Mouse (Mus musculus): ENCODE measurements at regions not wholly inside any gene's neighbourhood (a gene's known extent, or its start where the extent isn't known, plus 50 kb on each side); places are given as distances from the start of the nearest gene placed in this dataset.
A peak's percentile ranks its signal among the peaks of the same experiment; 100 is the strongest.

DNA sequence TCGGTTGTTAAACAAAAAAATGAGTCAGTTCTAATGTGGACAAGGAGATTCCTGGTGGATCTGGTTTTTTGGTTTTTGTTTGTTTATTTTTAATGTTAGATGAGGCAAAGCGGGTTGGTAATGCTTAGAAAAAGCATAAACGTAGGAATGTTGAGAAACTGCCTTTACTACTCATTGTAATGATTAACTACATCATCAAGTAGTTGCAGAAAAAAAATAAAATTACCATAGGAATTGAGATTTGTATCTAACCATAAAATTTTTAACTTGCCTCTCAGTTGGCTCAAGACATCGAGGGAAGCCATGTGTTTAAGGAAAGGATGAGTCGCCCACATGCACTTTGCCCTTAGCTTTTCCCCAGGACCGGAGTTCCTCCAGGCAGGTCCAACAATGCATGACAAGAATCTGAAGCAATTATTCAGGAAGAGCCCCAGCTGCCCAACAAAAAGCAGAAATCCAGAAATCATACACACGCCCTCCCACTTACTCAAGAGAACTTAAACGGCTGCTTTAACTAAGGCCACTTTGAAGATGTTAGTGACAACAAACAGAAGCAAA is 545.5 kb downstream of the Lmo4 start:
- 46% methylated on average over 8 of the region's 8 CpGs for WGBS
- ATAC-seq (ENCODE audit: low FRiP score, low TSS enrichment), result no peak

DNA sequence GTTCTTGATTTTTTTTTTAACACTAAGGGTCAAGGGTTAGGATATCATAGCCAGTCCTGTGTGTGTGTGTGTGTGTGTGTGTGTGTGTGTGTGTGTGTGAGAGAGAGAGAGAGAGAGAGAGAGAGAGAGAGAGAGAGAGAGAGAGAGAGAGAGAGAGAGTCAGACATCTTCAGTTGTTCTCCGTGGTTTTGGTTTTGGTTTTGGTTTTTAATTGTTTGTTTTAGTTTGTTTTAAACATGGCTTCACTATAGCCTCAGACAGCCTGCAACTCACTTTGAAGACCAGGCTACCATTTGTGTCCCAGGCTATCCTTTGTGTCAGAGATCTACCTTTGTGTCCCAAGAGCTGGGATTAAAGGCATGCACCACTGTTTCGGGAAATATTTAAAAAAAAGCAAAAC is 557.8 kb downstream of the Lmo4 start:
- DNase-seq (ENCODE audit: low spot score) (no peak), ATAC-seq (ENCODE audit: low FRiP score, low TSS enrichment) (no peak)
- WGBS, result 81% methylated on average over 2 of the region's 2 CpGs
- Histone ChIP-seq H3K4me3 (ENCODE audit: low read depth, low read length) (no peak overlapping the region), H3K27ac (replicated peaks) (no peak overlapping the region), H3K9ac (ENCODE audit: low read length) (no peak overlapping the region), H3K4me2 (replicated peaks; ENCODE audit: low read depth) (no peak overlapping the region), H3K36me3 (ENCODE audit: control insufficient read depth, insufficient read depth, low read length) (no peaks in the 10 kb centered on the region), H3K27me3 (ENCODE audit: control insufficient read depth, insufficient read depth, low read length) (no peaks in the 10 kb centered on the region), H3K9me3 (ENCODE audit: control insufficient read depth, low read length) (no peaks in the 10 kb centered on the region), H3K4me1 (replicated peaks; ENCODE audit: control insufficient read depth, insufficient read depth) (no peaks in the 10 kb centered on the region)
- TF ChIP-seq CTCF (IDR thresholded peaks at IDR 0.05; ENCODE audit: low read depth) (no peak), EP300 (optimal IDR thresholded peaks at IDR 0.05) (no peak)

More for the DNA sequence above, 545.5 kb downstream of the Lmo4 start:
- Histone ChIP-seq H3K9ac (ENCODE audit: low read length) (no peak overlapping the region), H3K36me3 (ENCODE audit: control insufficient read depth, insufficient read depth, low read length) (no peaks in the 10 kb centered on the region), H3K4me1 (replicated peaks; ENCODE audit: control insufficient read depth, insufficient read depth) (no peaks in the 10 kb centered on the region), H3K4me2 (replicated peaks; ENCODE audit: low read depth) (no peak overlapping the region), H3K27ac (replicated peaks) (no peak overlapping the region), H3K27me3 (ENCODE audit: control insufficient read depth, insufficient read depth, low read length) (no peaks in the 10 kb centered on the region), H3K9me3 (ENCODE audit: control insufficient read depth, low read length) (no peaks in the 10 kb centered on the region), H3K4me3 (ENCODE audit: low read depth, low read length) (no peak overlapping the region)
- DNase-seq (ENCODE audit: low spot score), result no peak
- TF ChIP-seq EP300 (optimal IDR thresholded peaks at IDR 0.05), result no peak
- no peak for TF ChIP-seq CTCF (IDR thresholded peaks at IDR 0.05; ENCODE audit: low read depth)

DNA sequence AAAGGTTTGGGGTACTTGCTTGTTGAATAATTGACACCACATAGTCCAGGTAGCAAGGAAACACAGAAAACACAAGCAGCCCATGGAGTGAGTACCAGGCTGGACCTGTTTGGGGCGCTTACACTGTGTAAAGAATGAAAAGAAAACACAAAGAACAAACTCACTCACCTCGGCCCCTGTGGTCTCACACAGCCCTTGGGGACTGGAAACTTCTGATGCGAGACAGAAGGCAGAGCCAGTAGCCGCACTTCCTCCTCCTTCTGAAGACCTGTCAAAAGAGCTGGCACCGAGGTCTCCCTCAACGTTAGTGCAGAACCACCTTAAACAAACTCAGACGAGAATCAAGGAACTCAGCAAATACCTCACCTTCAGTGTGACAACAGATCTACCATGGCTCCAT is 558.2 kb downstream of the Lmo4 start:
- no peak overlapping the region for H3K4me2 ChIP-seq (replicated peaks; ENCODE audit: low read depth)
- no peaks in the 10 kb centered on the region for H3K4me1 ChIP-seq (replicated peaks; ENCODE audit: control insufficient read depth, insufficient read depth)
- peak; percentile 83 for ATAC-seq (ENCODE audit: low FRiP score, low TSS enrichment)
- peak; percentile 49 for DNase-seq (ENCODE audit: low spot score)
- 0 out of 2 replicates have a peak overlapping the region, but pooled peaks have one; percentile 24 for H3K27ac ChIP-seq (replicated peaks)
- 42% methylated on average over 7 of the region's 7 CpGs for WGBS
- no peak overlapping the region for H3K4me3 ChIP-seq (ENCODE audit: low read depth, low read length)
- H3K9ac ChIP-seq (ENCODE audit: low read length), result no peak overlapping the region
- no peaks in the 10 kb centered on the region for H3K9me3 ChIP-seq (ENCODE audit: control insufficient read depth, low read length)
- no peaks in the 10 kb centered on the region for H3K36me3 ChIP-seq (ENCODE audit: control insufficient read depth, insufficient read depth, low read length)
- TF ChIP-seq EP300 (optimal IDR thresholded peaks at IDR 0.05) (no peak), CTCF (IDR thresholded peaks at IDR 0.05; ENCODE audit: low read depth) (no peak)
- H3K27me3 ChIP-seq (ENCODE audit: control insufficient read depth, insufficient read depth, low read length), result no peaks in the 10 kb centered on the region

- Histone ChIP-seq H3K36me3 (ENCODE audit: control insufficient read depth, insufficient read depth, low read length) (no peaks in the 10 kb centered on the region), H3K27ac (replicated peaks) (no peak overlapping the region), H3K9me3 (ENCODE audit: control insufficient read depth, low read length) (no peaks in the 10 kb centered on the region), H3K4me2 (replicated peaks; ENCODE audit: low read depth) (no peak overlapping the region), H3K27me3 (ENCODE audit: control insufficient read depth, insufficient read depth, low read length) (no peaks in the 10 kb centered on the region), H3K4me1 (replicated peaks; ENCODE audit: control insufficient read depth, insufficient read depth) (no peaks in the 10 kb centered on the region), H3K4me3 (ENCODE audit: low read depth, low read length) (no peak overlapping the region), H3K9ac (ENCODE audit: low read length) (no peak overlapping the region)
- DNase-seq (ENCODE audit: low spot score) (no peak), ATAC-seq (ENCODE audit: low FRiP score, low TSS enrichment) (no peak)
- TF ChIP-seq EP300 (optimal IDR thresholded peaks at IDR 0.05), result no peak
- no peak for TF ChIP-seq CTCF (IDR thresholded peaks at IDR 0.05; ENCODE audit: low read depth)
- 57% methylated on average over 2 of the region's 2 CpGs for WGBS
Measured at GRCm38 (mm10) chr3:143633036-143633435, 572.0 kb downstream of the Lmo4 start.

DNA sequence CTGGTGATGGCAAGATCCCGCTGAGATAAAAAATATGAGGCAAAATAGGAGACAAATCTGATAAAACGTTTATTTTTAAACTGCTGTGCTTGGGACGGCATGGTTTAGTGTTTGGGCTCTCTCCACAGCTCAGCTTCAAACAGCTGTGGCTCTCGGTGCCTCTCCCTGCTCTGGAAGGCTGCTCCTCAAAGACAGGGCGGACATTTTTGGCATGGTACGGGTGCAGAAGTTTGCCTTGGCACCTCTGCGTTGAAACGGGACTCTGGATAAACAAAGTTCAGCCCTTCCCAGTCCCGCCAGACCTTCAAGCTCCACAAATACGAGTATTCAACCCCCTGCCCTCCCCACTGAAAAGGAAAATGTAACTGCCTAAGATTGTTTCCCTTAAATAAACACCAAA is 573.8 kb downstream of the Lmo4 start:
- Histone ChIP-seq H3K4me3 (ENCODE audit: low read depth, low read length) (no peak overlapping the region; the same call in 1 of the 2 replicates), H3K9me3 (ENCODE audit: control insufficient read depth, low read length) (no peaks in the 10 kb centered on the region), H3K27me3 (ENCODE audit: control insufficient read depth, insufficient read depth, low read length) (no peaks in the 10 kb centered on the region), H3K4me2 (replicated peaks; ENCODE audit: low read depth) (peak overlapping the region; percentile 23; the same call in 1 of the 2 replicates), H3K4me1 (replicated peaks; ENCODE audit: control insufficient read depth, insufficient read depth) (no peaks in the 10 kb centered on the region), H3K36me3 (ENCODE audit: control insufficient read depth, insufficient read depth, low read length) (no peaks in the 10 kb centered on the region), H3K27ac (replicated peaks) (no peak overlapping the region), H3K9ac (ENCODE audit: low read length) (no peak overlapping the region)
- 22% methylated on average over 10 of the region's 10 CpGs for whole genome bisulfite sequencing
- ATAC-seq (ENCODE audit: low FRiP score, low TSS enrichment), result no peak
- DNase-seq (ENCODE audit: low spot score), result no peak
- TF ChIP-seq CTCF (IDR thresholded peaks at IDR 0.05; ENCODE audit: low read depth) (no peak), EP300 (optimal IDR thresholded peaks at IDR 0.05) (no peak)

DNA sequence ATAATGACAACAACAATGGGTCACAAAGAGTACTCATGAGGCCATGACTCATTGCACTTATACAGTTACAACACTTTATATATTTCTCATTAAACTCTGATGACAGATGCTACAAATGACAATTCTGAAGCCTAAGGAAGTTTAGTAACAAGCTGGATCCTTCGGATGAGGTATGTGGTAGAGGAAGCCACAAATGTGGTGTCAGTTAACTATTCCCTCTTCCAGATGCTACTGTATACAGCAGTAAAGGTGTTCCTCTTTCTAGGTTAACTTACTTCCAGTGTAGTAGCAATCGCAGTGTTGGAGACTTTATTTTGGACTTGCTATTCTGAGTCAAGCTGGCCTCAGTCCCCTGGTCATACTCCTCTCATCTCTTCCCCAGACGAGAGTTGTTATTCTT is 580.1 kb downstream of the Lmo4 start:
- 84% methylated on average over 3 of the region's 3 CpGs for WGBS
- H3K9ac ChIP-seq (ENCODE audit: low read length), result no peak overlapping the region
- no peak overlapping the region for H3K4me3 ChIP-seq (ENCODE audit: low read depth, low read length)
- TF ChIP-seq CTCF (IDR thresholded peaks at IDR 0.05; ENCODE audit: low read depth), result no peak
- no peaks in the 10 kb centered on the region for H3K27me3 ChIP-seq (ENCODE audit: control insufficient read depth, insufficient read depth, low read length)
- H3K36me3 ChIP-seq (ENCODE audit: control insufficient read depth, insufficient read depth, low read length), result no peaks in the 10 kb centered on the region
- H3K4me2 ChIP-seq (replicated peaks; ENCODE audit: low read depth), result no peak overlapping the region
- ATAC-seq (ENCODE audit: low FRiP score, low TSS enrichment) (no peak), DNase-seq (ENCODE audit: low spot score) (no peak)
- H3K27ac ChIP-seq (replicated peaks), result no peak overlapping the region
- no peaks in the 10 kb centered on the region for H3K4me1 ChIP-seq (replicated peaks; ENCODE audit: control insufficient read depth, insufficient read depth)
- no peaks in the 10 kb centered on the region for H3K9me3 ChIP-seq (ENCODE audit: control insufficient read depth, low read length)
